Mouse (Mus musculus) Muller cell, postnatal 12 days (primary cell): ENCODE data around the gene Rnf169.

ENCODE experiments used
- DNase-seq: peaks from one replicate; pipeline ENCODE4 v3.0.0-alpha.2; 2015; ENCODE audit errors: inconsistent ontology term

Rnf169 gene

GRCm38 (mm10) chr7:99980132-99980591, at the start of gene Rnf169:
Gene Rnf169, minus strand, starts transcription at chr7:99980448.
- DNase-seq = peak; percentile 92

- no peak for DNase-seq
Observed at GRCm38 (mm10) chr7:100029307-100029706, 49.1 kb upstream of the Rnf169 start.

- no peak for DNase-seq
Observed at GRCm38 (mm10) chr7:100027353-100027752, 47.1 kb upstream of the Rnf169 start.

GRCm38 (mm10) chr7:100017056-100017455, 36.8 kb upstream of the Rnf169 start:
- DNase-seq = no peak

GRCm38 (mm10) chr7:100014123-100014600, 33.9 kb upstream of the Rnf169 start:
- DNase-seq = no peak

- DNase-seq = no peak
Observed at GRCm38 (mm10) chr7:100012515-100012914, 32.3 kb upstream of the Rnf169 start.

GRCm38 (mm10) chr7:100012085-100012484, 31.8 kb upstream of the Rnf169 start:
- DNase-seq = peak; percentile 57

- DNase-seq = no peak
Observed at GRCm38 (mm10) chr7:100010711-100011110, 30.5 kb upstream of the Rnf169 start.

GRCm38 (mm10) chr7:100009640-100010039, 29.4 kb upstream of the Rnf169 start:
- DNase-seq = no peak

- DNase-seq = no peak
Observed at GRCm38 (mm10) chr7:100008765-100009164, 28.5 kb upstream of the Rnf169 start.

- no peak for DNase-seq
Observed at GRCm38 (mm10) chr7:100006411-100006810, 26.2 kb upstream of the Rnf169 start.

GRCm38 (mm10) chr7:100005790-100006189, 25.5 kb upstream of the Rnf169 start, which contains the start of gene Chrdl2:
Gene Chrdl2, plus strand, starts transcription at chr7:100006172.
- DNase-seq = peak; percentile 34

GRCm38 (mm10) chr7:100003781-100004180, 23.5 kb upstream of the Rnf169 start:
- no peak for DNase-seq

GRCm38 (mm10) chr7:99998668-99999067, 18.4 kb upstream of the Rnf169 start:
- no peak for DNase-seq

- no peak for DNase-seq
Observed at GRCm38 (mm10) chr7:99995186-99995585, 14.9 kb upstream of the Rnf169 start.

GRCm38 (mm10) chr7:99993159-99993558, 12.9 kb upstream of the Rnf169 start:
- no peak for DNase-seq

GRCm38 (mm10) chr7:99990990-99991707, 10.9 kb upstream of the Rnf169 start:
- DNase-seq = no peak

- DNase-seq = peak; percentile 30
Observed at GRCm38 (mm10) chr7:99989844-99990760, 9.9 kb upstream of the Rnf169 start.

GRCm38 (mm10) chr7:99988725-99989124, 8.5 kb upstream of the Rnf169 start:
- peak; percentile 67 for DNase-seq

GRCm38 (mm10) chr7:99982256-99983242, 2.3 kb upstream of the Rnf169 start:
- DNase-seq = no peak

GRCm38 (mm10) chr7:99981311-99981710, 1.1 kb upstream of the Rnf169 start:
- DNase-seq = peak; percentile 58
